Mouse (Mus musculus): ENCODE results near the gene Dzip3. TPM values are rescaled to one million over a fixed set of nuclear protein-coding genes. Genes with fewer than 3 reads are reported as not detected.

Dzip3 gene
- polyA plus RNA-seq, 3 experiments from 2014 or later: 4.3 to 6.2 (median 4.5) TPM

Other genes with a start within 250 kb of the Dzip3 start
- 100 to 1,000 TPM in 1 of 3 experiments, 10 to 100 TPM in 2; 64.3 to 111 (median 96.4) TPM for gene Trat1, start 222.1 kb downstream of the Dzip3 start, polyA plus RNA-seq (2017; shearing (Covaris generic))
- gene Retnlb, start 177.3 kb downstream of the Dzip3 start, polyA plus RNA-seq (2017; shearing (Covaris generic)): not detected
- gene Retnla, start 151.6 kb downstream of the Dzip3 start, polyA plus RNA-seq (2017; shearing (Covaris generic)): not detected
- gene Retnlg, start 121.5 kb downstream of the Dzip3 start, polyA plus RNA-seq (2017; shearing (Covaris generic)): not detected
- gene Cip2a, start within 50 bp of the Dzip3 start, polyA plus RNA-seq (2017; shearing (Covaris generic)): 10 to 100 TPM in 1 of 3 experiments, 1 to 10 TPM in 2; 3.5 to 29.1 (median 6.2) TPM
- gene Myh15, start 63.3 kb upstream of the Dzip3 start, polyA plus RNA-seq (2017; shearing (Covaris generic)): under 1 TPM in 2 of 3 experiments, not detected in 1; 0.30 to 0.31 TPM

All from inflammation-experienced regulatory T-cells, adult 6 months (primary cell).